Mouse (Mus musculus) adrenal gland, adult 8-10 months (tissue): ENCODE measurements around the gene Gm16434. TPM values are rescaled to one million over a fixed set of nuclear protein-coding genes. Genes with fewer than 3 reads are reported as not detected.
"Not testable (repeated sequence)": the region's sequence is repeated elsewhere in the genome, so short reads cannot be mapped to it uniquely, and the experiment has no call there.

Source experiments
- DNase-seq: peaks from one replicate; pipeline ENCODE4 v3.0.0; 2022
- total RNA-seq, 4 experiments: library from RNA; stranded (reverse); gene quantifications; 2 replicates each; pipeline ENCODE4 v1.2.4; 2022

Gene Gm16434
- total RNA-seq, result not detected

DNA sequence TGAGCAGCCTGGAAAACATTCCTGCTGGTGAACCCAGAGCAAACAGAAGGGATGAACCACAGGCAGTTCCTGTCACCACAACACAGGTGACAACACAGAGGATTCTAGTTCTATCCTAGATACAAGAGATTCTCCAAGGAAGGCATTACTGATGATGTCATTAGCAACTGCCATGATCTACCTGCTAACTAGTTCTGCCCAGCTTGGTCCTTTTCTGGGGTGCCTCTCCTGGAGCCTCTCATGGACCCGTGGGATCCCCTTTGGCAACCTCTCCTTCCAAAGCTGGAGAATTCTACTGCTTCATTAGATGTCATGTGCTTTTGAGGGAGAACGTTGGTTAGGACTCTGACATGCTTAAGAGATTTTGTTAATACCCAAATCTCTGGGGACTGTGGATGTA, at the start of gene Gm16434:
TSS of gene Gm16434 (minus strand) at position 101 of the 400 bp plus-strand sequence.
- not testable (repeated sequence) for DNase-seq

DNA sequence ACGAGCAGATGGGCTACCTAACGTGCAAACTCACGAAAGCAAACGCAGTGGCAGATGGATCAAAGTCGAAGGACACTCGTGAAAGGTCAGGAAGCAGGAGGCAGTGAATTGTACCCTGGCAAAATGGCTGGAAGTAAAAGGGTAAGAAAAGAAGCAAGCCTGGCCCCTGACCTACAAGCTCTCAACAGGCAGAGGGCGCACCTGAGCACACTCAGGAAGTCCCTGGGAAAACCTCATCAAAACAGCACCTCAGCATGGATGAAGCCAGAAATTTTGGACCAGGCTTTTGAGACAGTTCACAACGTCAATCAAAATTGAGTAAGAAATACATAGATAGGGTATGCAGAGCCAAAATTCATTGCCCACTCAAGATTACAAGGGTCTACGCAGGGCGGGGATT, 49.2 kb upstream of the Gm16434 start:
- not testable (repeated sequence) for DNase-seq

DNA sequence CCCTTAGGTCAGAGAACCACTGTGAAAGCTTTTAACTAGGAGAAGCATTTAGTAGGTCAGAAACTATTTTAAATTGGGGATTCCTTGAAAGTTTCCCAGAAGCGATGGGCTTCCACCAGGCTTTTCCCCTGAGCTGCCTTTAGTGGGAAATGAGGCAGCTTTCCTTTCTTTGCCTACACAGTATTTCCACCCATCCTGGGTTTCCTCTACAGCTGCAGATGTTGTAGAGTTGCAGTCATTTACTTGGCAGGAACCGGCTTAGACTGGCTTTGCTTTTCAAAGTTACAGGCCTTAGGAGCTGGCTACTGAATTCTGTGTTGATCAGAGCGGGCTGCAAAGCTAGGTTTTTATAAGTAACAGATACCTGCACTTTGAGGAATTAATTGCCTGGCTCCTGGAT, 5.7 kb upstream of the Gm16434 start:
- DNase-seq, result not testable (repeated sequence)

DNA sequence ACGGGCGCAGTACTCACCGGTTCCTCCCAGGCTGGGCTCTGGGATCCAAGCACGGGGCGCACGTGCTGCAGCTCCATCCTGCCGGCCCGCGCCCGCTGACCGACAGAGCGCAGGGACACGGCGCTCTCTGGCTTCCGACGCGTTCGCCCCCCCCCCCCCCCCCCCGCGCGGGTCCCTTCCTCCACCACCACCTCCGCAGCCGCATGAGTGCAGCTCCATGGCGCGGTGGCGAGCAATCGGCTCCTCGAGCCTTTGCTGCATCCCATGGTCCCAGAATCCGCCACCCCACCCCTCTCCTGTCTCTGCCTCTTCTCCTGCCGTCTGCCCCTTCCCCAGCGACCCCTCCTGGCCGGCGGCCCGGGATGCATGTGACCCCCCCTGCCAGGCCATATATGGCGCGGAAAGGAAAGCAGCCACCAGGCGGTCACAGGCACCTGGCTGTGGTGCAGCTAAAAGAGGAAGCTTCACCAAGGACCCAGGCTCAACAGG, 19.8 kb downstream of the Gm16434 start, which contains the start of gene Gm3512:
TSS of gene Gm3512 (minus strand) at position 51 of the 489 bp plus-strand sequence.
- not testable (repeated sequence) for DNase-seq

Other genes with a start within 250 kb of the Gm16434 start
- not detected for gene Gm6356, start 220.7 kb downstream of the Gm16434 start, total RNA-seq
- under 1 TPM in 2 of 4 experiments, not detected in 2; 0.16 to 0.28 TPM for gene Gm10406, start 167.1 kb downstream of the Gm16434 start, total RNA-seq
- not detected for gene Gm3685, start 149.6 kb downstream of the Gm16434 start, total RNA-seq
- 1 to 10 TPM in 1 of 4 experiments, not detected in 3; 2.2 TPM for gene Gm3696, start 93.9 kb downstream of the Gm16434 start, total RNA-seq
- not detected for gene Gm6676, start 69.1 kb downstream of the Gm16434 start, total RNA-seq
- gene Gm3512, start 20.0 kb downstream of the Gm16434 start, total RNA-seq, result 1 to 10 TPM in 1 of 4 experiments, under 1 TPM in 3; 0.46 to 1.1 (median 0.68) TPM
- not detected for gene Gm3727, start 70.2 kb upstream of the Gm16434 start, total RNA-seq
- under 1 TPM in 2 of 4 experiments, not detected in 2; 0.21 to 0.24 TPM for gene Gm3739, start 120.5 kb upstream of the Gm16434 start, total RNA-seq
- not detected for gene Gm5797, start 137.9 kb upstream of the Gm16434 start, total RNA-seq
- gene Gm8374, start 170.6 kb upstream of the Gm16434 start, total RNA-seq, result not detected